22 mouse cellular contexts compared by ENCODE assay signal in the genomic region with DNA sequence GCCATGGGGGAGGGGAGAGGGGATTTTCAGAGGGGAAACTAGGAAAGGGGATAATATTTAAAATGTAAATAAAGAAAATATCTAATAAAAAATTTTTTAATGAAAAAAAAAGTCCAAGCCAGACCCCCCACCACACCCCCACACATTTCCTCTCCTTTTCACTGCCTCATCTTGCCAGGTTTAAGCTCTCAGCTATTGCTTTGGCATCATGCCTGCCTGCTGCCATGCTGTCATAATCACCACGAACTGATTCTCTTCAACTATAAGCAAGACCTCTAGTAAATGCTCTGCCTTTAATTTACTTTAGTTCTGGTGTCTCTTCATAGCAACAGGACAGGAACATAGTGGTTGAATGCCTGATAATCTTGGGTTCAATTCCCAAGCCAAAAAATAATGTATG. TPM values are rescaled to one million over a fixed set of nuclear protein-coding genes. Genes with fewer than 3 reads are reported as not detected.
"Had no signal": no experiment of that assay in that cellular context is flagged by ENCODE, and none has a peak within 500 bp of the region (broad histone marks: within the 10 kb centered on the region; RNA-seq: fewer than 3 reads in every experiment).

No protein-coding gene starts in this region.

- H3K9me3 ChIP-seq: liver, embryonic 13.5 days; liver, embryonic 15.5 days; megakaryocyte, embryonic 14.5 days; midbrain, embryonic 13.5 days; midbrain, embryonic 15.5 days; neural tube, embryonic 12.5 days had no signal

- H3K27me3 ChIP-seq: liver, embryonic 13.5 days; liver, embryonic 15.5 days; megakaryocyte, embryonic 14.5 days; midbrain, embryonic 13.5 days; midbrain, embryonic 15.5 days; neural tube, embryonic 12.5 days had no signal

- H3K4me2 ChIP-seq: liver, embryonic 13.5 days; liver, embryonic 15.5 days; midbrain, embryonic 11.5 days; midbrain, embryonic 13.5 days; midbrain, embryonic 15.5 days; neural tube, embryonic 12.5 days had no signal

- DNase-seq: liver, embryonic 13.5 days; liver, postnatal 0 days; lung, postnatal 36 days; right cerebral cortex, postnatal 14 days; spleen, adult 18-20 months; thymus, adult 18-20 months; thymus, postnatal 14 days; thymus, postnatal 36 days had no signal

- H3K4me3 ChIP-seq: liver, embryonic 13.5 days; liver, embryonic 15.5 days; megakaryocyte, embryonic 14.5 days; midbrain, embryonic 13.5 days; midbrain, embryonic 15.5 days; neural tube, embryonic 12.5 days had no signal

- ATAC-seq: liver, postnatal 0 days; lung, postnatal 0 days; midbrain, embryonic 13.5 days; midbrain, embryonic 15.5 days had no signal

- H3K9ac ChIP-seq: liver, embryonic 13.5 days; liver, embryonic 15.5 days; liver, postnatal 0 days; midbrain, embryonic 13.5 days; midbrain, embryonic 15.5 days; neural tube, embryonic 12.5 days had no signal

- H3K27ac ChIP-seq: liver, embryonic 13.5 days; liver, embryonic 15.5 days; macrophage; midbrain, embryonic 13.5 days; midbrain, embryonic 15.5 days; neural tube, embryonic 12.5 days had no signal

RNA-seq across cellular contexts. Expression of gene Mia, which starts 1.5 kb away (rescaled TPM):
- polyA plus RNA-seq: liver, embryonic 13.5 days; macrophage; small intestine, adult 2 months had no signal

RNA-seq across cellular contexts. Expression of gene Gm21983, which starts 1.6 kb away (rescaled TPM):
- polyA plus RNA-seq: liver, embryonic 13.5 days; liver, embryonic 15.5 days; liver, postnatal 0 days; lung, postnatal 0 days; macrophage; midbrain, embryonic 11.5 days; midbrain, postnatal 0 days; neural tube, embryonic 14.5 days; stomach, embryonic 14.5 days; stomach, embryonic 16.5 days; thymus, postnatal 0 days had no signal
